Mouse (Mus musculus): ENCODE measurements at regions not wholly inside any gene's neighbourhood (a gene's known extent, or its start where the extent isn't known, plus 50 kb on each side); places are given as distances from the start of the nearest gene placed in this dataset.

DNA sequence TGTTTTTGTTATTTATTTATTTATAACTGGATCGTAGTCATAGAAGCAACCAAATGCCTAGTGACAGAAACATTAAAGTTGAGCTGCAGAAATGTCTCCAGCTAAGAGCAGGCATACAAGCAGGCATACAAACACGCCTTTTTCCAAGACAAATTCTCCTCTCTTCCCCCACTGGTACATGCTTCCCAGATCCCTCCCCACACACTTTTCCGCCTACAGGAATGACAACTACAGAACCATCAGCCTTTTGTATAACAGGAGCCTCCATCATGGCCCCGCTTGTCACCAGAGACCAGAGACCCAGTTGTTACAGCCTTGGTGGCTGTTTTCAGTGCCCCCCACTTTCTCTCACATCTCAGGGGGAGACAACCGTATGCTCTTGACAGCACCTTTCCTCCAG, 91.2 kb upstream of the Sipa1l1 start:
- TF ChIP-seq USF2 (IDR thresholded peaks at IDR 0.05; ENCODE audit: borderline replicate concordance in 1 of 2, insufficient read depth in 1 of 2, low read depth in 1 of 2, low read length in 2 of 2) (no peak), CTCF (IDR thresholded peaks at IDR 0.05 in 2 of 3, conservative IDR thresholded peaks at IDR 0.05 in 1 of 3; ENCODE audit: control insufficient read depth in 1 of 3, insufficient read depth in 1 of 3, low read depth in 2 of 3, low read length in 3 of 3, poor library complexity in 1 of 3, severe bottlenecking in 1 of 3) (no peak), HCFC1 (IDR thresholded peaks at IDR 0.05; ENCODE audit: low read depth, low read length) (no peak), POLR2A (IDR thresholded peaks at IDR 0.05; ENCODE audit: control insufficient read depth in 1 of 2, insufficient read depth in 1 of 2, low read depth in 1 of 2, low read length in 2 of 2, poor library complexity in 1 of 2) (no peak), CHD2 (IDR thresholded peaks at IDR 0.05; ENCODE audit: low read length) (no peak), NRF1 (IDR thresholded peaks at IDR 0.05; ENCODE audit: insufficient read depth, low read depth, low read length, poor library complexity, severe bottlenecking) (no peak), GATA1 (IDR thresholded peaks at IDR 0.05; ENCODE audit: low read depth, low read length) (no peak), ETS1 (IDR thresholded peaks at IDR 0.05; ENCODE audit: low read depth, low read length) (no peak), E2F4 (IDR thresholded peaks at IDR 0.05; ENCODE audit: borderline replicate concordance, low read depth, low read length) (no peak), UBTF (IDR thresholded peaks at IDR 0.05; ENCODE audit: borderline replicate concordance, insufficient read depth, low read depth, low read length) (no peak), TBP (IDR thresholded peaks at IDR 0.05; ENCODE audit: low read depth, low read length) (no peak), MAFK (IDR thresholded peaks at IDR 0.05; ENCODE audit: borderline replicate concordance, low read depth, low read length) (no peak), BHLHE40 (IDR thresholded peaks at IDR 0.05; ENCODE audit: borderline replicate concordance, low read depth, low read length) (no peak), ZMIZ1 (IDR thresholded peaks at IDR 0.05; ENCODE audit: low read depth, low read length) (no peak)

Data from MEL (cell line).